Mouse (Mus musculus): ENCODE results near the gene Napsa. TPM values are rescaled to one million over a fixed set of nuclear protein-coding genes. Genes with fewer than 3 reads are reported as not detected.

Gene Napsa
- polyA plus RNA-seq, 1 experiment from 2014 or later: 0.88 TPM

DNA sequence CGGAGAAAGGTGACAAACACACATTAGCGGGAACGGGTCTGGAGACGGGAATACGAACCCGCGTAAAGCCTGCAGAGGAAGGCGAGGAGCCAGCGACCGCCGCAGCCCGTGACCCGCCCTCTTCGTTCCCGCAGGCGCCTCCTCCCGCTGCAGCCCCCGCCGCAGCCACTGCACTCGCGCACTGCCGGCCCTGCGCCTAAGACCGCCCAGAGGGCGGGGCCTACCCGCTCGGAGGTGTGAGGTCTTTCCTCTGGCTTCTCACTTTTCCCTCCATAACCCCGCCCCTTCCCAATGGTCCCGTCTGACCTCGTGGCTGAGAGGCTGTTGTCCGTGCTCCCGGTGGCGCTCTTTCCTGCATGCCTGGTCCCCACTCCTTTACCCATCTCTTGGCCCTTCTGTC is 17.0 kb downstream of the Napsa start:
- 0% methylated on average over 33 of the region's 33 CpGs for WGBS
- 0 out of 2 replicates have a peak, but pooled peaks have one; percentile 19 for ATAC-seq (replicated peaks; ENCODE audit: insufficient number of reproducible peaks, low FRiP score, low TSS enrichment, low read depth)
- Histone ChIP-seq H3K27ac (replicated peaks; ENCODE audit: low read depth, low read length) (no peak overlapping the region), H3K9ac (replicated peaks; ENCODE audit: low read length) (no peak overlapping the region; the same call in 1 of the 2 replicates), H3K9me3 (replicated peaks; ENCODE audit: control insufficient read depth, low read length) (no peaks in the 10 kb centered on the region), H3K4me3 (ENCODE audit: low read depth, low read length) (peak overlapping the region; percentile 31), H3K4me1 (ENCODE audit: control insufficient read depth, insufficient read depth, low read length) (peaks cover 4% of the 10 kb centered on the region), H3K4me2 (ENCODE audit: low read depth, low read length) (peak overlapping the region; percentile 62), H3K36me3 (replicated peaks; ENCODE audit: control insufficient read depth, insufficient read depth, low read depth, low read length) (no peaks in the 10 kb centered on the region), H3K27me3 (ENCODE audit: control insufficient read depth, insufficient read depth, low read length) (peaks cover 46% of the 10 kb centered on the region)
- DNase-seq (ENCODE audit: low spot score): peak; percentile 89

DNA sequence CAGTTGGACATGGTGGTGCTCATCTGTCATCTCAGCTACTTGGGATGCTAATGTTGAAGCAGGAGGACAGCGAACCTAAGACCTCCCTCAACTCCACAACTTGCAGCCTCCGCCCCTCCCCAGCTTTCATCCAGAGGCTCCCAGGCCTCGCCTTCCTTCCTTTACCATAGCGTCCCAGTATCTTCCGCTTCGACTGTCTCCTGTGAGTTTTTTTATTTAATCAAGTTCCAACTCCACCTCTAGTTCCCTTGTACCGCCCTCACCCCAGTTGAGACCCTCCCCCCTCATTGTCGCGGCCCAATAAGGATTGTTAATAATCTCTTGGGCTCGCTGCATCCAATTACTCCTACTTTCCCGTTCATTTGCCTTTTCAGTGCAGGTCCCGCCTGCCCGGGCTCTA is 17.8 kb downstream of the Napsa start:
- Histone ChIP-seq H3K9me3 (replicated peaks; ENCODE audit: control insufficient read depth, low read length) (no peaks in the 10 kb centered on the region), H3K9ac (replicated peaks; ENCODE audit: low read length) (no peak overlapping the region), H3K4me3 (ENCODE audit: low read depth, low read length) (peak overlapping the region; percentile 20), H3K36me3 (replicated peaks; ENCODE audit: control insufficient read depth, insufficient read depth, low read depth, low read length) (no peaks in the 10 kb centered on the region), H3K27ac (replicated peaks; ENCODE audit: low read depth, low read length) (no peak overlapping the region), H3K27me3 (ENCODE audit: control insufficient read depth, insufficient read depth, low read length) (peaks cover 46% of the 10 kb centered on the region), H3K4me1 (ENCODE audit: control insufficient read depth, insufficient read depth, low read length) (peaks cover 4% of the 10 kb centered on the region), H3K4me2 (ENCODE audit: low read depth, low read length) (peak overlapping the region; percentile 62)
- ATAC-seq (replicated peaks; ENCODE audit: insufficient number of reproducible peaks, low FRiP score, low TSS enrichment, low read depth) (no peak), DNase-seq (ENCODE audit: low spot score) (no peak)
- 2% methylated on average over 13 of the region's 13 CpGs for WGBS

DNA sequence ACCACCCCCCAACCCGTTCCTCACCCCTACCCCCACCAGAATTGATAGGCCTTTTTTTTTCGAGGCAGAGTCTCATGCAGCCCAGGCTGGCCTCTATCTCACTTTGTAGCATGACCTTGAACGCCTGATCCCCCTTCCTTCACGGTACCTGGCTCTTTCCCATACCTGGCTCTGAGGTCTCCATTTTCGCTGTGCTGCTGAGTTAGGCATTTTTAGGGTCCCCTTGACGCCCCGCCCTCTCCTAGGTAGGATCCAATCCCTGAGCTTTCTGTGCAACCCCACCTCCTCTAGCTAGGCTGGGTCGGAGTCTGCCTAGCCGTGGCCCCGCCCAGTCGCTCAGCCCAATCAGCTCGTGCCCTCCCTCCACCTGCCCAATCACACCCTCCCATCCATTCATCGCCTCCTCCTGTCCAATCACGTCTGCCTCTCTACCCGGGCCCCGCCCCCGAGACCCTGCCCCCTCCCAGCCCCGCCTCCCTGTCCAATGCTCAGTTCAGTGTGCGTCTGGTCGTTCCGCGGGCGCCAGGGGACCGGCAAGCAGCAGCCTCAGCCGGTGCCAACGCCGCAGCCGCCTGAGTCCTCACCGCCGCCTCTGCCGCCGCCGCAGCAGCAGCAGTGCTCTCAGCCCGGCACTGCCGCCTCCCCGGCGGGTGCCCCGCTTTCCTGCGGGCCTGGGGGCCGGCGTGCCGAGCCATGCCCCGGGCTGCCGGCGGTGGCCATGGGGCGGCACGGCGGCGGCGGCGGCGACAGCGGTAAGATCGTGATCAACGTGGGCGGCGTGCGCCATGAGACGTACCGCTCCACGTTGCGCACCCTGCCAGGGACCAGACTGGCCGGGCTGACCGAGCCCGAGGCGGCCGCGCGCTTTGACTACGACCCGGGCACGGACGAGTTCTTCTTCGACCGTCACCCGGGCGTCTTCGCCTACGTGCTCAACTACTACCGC is 18.5 kb downstream of the Napsa start, which contains the start of gene Kcnc3:
Kcnc3 (plus strand) TSS at position 263 of the 946 bp plus-strand sequence.
- Histone ChIP-seq H3K4me1 (ENCODE audit: control insufficient read depth, insufficient read depth, low read length) (peaks cover 4% of the 10 kb centered on the region), H3K4me2 (ENCODE audit: low read depth, low read length) (peak within 1 kb of the TSS; percentile 100), H3K27ac (replicated peaks; ENCODE audit: low read depth, low read length) (no peak within 1 kb of the TSS), H3K36me3 (replicated peaks; ENCODE audit: control insufficient read depth, insufficient read depth, low read depth, low read length) (no peaks in the 10 kb centered on the region), H3K27me3 (ENCODE audit: control insufficient read depth, insufficient read depth, low read length) (peaks cover 45% of the 10 kb centered on the region), H3K4me3 (ENCODE audit: low read depth, low read length) (peak within 1 kb of the TSS; percentile 52), H3K9me3 (replicated peaks; ENCODE audit: control insufficient read depth, low read length) (no peaks in the 10 kb centered on the region), H3K9ac (replicated peaks; ENCODE audit: low read length) (peak within 1 kb of the TSS; percentile 43)
- DNase-seq (ENCODE audit: low spot score) (peak; percentile 95), ATAC-seq (replicated peaks; ENCODE audit: insufficient number of reproducible peaks, low FRiP score, low TSS enrichment, low read depth) (peak; percentile 86)
- WGBS: under 1% methylated on average over 75 of the region's 80 CpGs

DNA sequence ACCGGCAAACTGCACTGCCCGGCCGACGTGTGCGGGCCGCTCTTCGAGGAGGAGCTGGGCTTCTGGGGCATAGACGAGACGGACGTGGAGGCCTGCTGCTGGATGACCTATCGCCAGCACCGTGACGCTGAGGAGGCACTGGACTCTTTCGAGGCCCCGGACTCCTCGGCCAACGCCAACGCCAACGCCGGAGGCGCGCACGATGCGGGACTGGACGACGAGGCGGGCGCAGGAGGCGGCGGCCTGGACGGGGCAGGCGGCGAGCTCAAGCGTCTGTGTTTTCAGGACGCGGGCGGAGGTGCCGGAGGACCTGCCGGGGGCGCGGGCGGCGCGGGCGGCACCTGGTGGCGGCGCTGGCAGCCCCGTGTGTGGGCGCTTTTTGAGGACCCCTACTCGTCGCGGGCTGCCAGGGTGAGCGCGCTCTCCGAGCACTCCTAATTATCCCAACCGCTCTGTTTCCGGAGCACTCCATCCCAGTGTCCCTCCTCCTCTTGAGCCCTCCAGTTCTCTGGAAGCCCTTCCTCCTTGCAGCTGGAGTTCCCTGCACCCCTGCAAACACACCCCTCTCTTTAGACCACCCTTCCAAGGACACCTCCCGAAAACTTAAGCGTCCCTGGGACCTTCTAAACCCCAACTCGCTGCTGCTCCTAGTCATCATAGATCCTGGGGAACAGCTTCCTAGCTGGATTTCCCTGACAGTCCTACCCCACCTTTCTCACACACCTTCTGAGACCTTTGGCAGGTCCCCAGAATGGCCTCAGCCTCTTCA is 19.4 kb downstream of the Napsa start:
- ATAC-seq (replicated peaks; ENCODE audit: insufficient number of reproducible peaks, low FRiP score, low TSS enrichment, low read depth): no peak

DNA sequence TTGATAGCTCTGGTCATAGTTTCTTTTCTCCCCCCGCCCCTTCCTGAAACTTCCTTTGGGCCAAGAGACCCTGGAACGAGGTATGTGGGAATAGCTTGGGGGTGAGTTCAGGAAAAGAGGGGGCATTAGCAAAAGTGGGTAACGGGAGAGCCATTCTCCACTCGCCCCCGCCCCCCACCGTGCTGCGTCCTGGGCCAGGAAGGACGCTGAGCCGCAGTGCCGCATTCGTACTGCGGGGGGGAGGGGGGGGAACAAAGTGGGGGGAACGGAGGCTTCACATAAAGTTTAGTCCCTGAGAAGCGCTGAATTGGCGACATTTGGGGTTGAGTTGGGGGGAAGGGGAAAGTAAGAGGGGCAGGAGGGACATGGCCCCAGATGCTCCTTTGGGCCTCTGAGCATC is 20.9 kb downstream of the Napsa start:
- H3K4me3 ChIP-seq (ENCODE audit: low read depth, low read length): no peak overlapping the region
- H3K27me3 ChIP-seq (ENCODE audit: control insufficient read depth, insufficient read depth, low read length): peaks cover 30% of the 10 kb centered on the region
- H3K4me1 ChIP-seq (ENCODE audit: control insufficient read depth, insufficient read depth, low read length): peaks cover 4% of the 10 kb centered on the region

More for the DNA sequence above, 19.4 kb downstream of the Napsa start:
- H3K27ac ChIP-seq (replicated peaks; ENCODE audit: low read depth, low read length): no peak overlapping the region
- H3K4me2 ChIP-seq (ENCODE audit: low read depth, low read length): peak overlapping the region; percentile 100
- peak overlapping the region; percentile 52 for H3K4me3 ChIP-seq (ENCODE audit: low read depth, low read length)
- no peak for DNase-seq (ENCODE audit: low spot score)
- no peaks in the 10 kb centered on the region for H3K36me3 ChIP-seq (replicated peaks; ENCODE audit: control insufficient read depth, insufficient read depth, low read depth, low read length)
- H3K9ac ChIP-seq (replicated peaks; ENCODE audit: low read length): peak overlapping the region; percentile 43
- H3K27me3 ChIP-seq (ENCODE audit: control insufficient read depth, insufficient read depth, low read length): peaks cover 43% of the 10 kb centered on the region
- under 1% methylated on average over 58 of the region's 60 CpGs for WGBS
- peaks cover 4% of the 10 kb centered on the region for H3K4me1 ChIP-seq (ENCODE audit: control insufficient read depth, insufficient read depth, low read length)
- H3K9me3 ChIP-seq (replicated peaks; ENCODE audit: control insufficient read depth, low read length): no peaks in the 10 kb centered on the region

DNA sequence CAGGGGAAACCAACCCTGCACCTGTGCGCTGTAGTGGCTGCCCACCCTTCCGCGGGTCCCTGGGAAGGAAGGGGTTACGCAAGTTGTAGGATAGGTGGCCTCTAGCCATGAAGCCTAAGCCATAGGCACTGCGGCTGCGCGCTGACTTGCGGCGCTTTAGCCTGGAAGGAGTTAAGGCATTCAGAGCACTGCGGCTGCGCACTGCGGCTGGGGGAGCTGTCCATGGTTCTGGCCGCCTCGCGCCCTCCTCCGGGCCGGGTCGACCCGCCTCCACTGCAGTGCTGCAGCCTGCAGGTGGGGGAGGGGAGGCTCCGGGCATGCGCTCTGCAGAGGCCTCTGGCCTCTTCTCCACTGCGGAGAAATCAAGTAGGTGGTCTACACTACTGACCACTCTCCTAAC is 21.6 kb downstream of the Napsa start:
- no peak overlapping the region for H3K4me3 ChIP-seq (ENCODE audit: low read depth, low read length)
- no peak overlapping the region for H3K4me2 ChIP-seq (ENCODE audit: low read depth, low read length)
- under 1% methylated on average over 22 of the region's 22 CpGs for WGBS
- DNase-seq (ENCODE audit: low spot score) (peak; percentile 92), ATAC-seq (replicated peaks; ENCODE audit: insufficient number of reproducible peaks, low FRiP score, low TSS enrichment, low read depth) (peak; percentile 35)
- H3K4me1 ChIP-seq (ENCODE audit: control insufficient read depth, insufficient read depth, low read length): peaks cover 4% of the 10 kb centered on the region
- H3K9me3 ChIP-seq (replicated peaks; ENCODE audit: control insufficient read depth, low read length): no peaks in the 10 kb centered on the region
- H3K36me3 ChIP-seq (replicated peaks; ENCODE audit: control insufficient read depth, insufficient read depth, low read depth, low read length): no peaks in the 10 kb centered on the region
- no peak overlapping the region for H3K27ac ChIP-seq (replicated peaks; ENCODE audit: low read depth, low read length)
- no peak overlapping the region for H3K9ac ChIP-seq (replicated peaks; ENCODE audit: low read length)
- H3K27me3 ChIP-seq (ENCODE audit: control insufficient read depth, insufficient read depth, low read length): peaks cover 24% of the 10 kb centered on the region

More for the DNA sequence above, 20.9 kb downstream of the Napsa start:
- DNase-seq (ENCODE audit: low spot score) (no peak), ATAC-seq (replicated peaks; ENCODE audit: insufficient number of reproducible peaks, low FRiP score, low TSS enrichment, low read depth) (no peak)
- 3% methylated on average over 9 of the region's 15 CpGs for WGBS
- no peaks in the 10 kb centered on the region for H3K36me3 ChIP-seq (replicated peaks; ENCODE audit: control insufficient read depth, insufficient read depth, low read depth, low read length)
- H3K9ac ChIP-seq (replicated peaks; ENCODE audit: low read length): no peak overlapping the region
- no peak overlapping the region for H3K27ac ChIP-seq (replicated peaks; ENCODE audit: low read depth, low read length)
- no peak overlapping the region for H3K4me2 ChIP-seq (ENCODE audit: low read depth, low read length)
- no peaks in the 10 kb centered on the region for H3K9me3 ChIP-seq (replicated peaks; ENCODE audit: control insufficient read depth, low read length)

DNA sequence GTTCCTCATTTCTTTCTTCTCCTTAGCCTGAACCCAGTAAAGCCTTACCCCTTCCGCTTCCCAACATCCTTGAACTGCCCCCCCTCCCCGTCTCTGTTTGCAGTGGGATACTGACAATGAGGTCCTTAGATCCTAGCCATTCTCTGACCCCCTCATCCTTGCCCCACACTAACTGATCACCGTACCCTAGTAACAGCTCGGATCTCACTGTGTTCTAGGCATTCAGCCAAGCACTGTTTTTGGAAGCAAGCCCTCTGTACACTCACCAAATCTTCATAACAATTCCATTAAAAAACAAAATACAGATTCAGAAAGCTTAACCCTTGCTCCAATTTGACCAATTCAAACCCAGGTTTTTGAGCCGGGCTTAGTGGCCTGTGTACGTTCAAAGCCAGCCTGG is 22.1 kb downstream of the Napsa start:
- Histone ChIP-seq H3K4me3 (ENCODE audit: low read depth, low read length) (no peak overlapping the region), H3K36me3 (replicated peaks; ENCODE audit: control insufficient read depth, insufficient read depth, low read depth, low read length) (no peaks in the 10 kb centered on the region), H3K27me3 (ENCODE audit: control insufficient read depth, insufficient read depth, low read length) (peaks cover 24% of the 10 kb centered on the region), H3K9me3 (replicated peaks; ENCODE audit: control insufficient read depth, low read length) (no peaks in the 10 kb centered on the region), H3K4me1 (ENCODE audit: control insufficient read depth, insufficient read depth, low read length) (peaks cover 4% of the 10 kb centered on the region), H3K9ac (replicated peaks; ENCODE audit: low read length) (no peak overlapping the region), H3K27ac (replicated peaks; ENCODE audit: low read depth, low read length) (no peak overlapping the region), H3K4me2 (ENCODE audit: low read depth, low read length) (no peak overlapping the region)
- 66% methylated on average over 6 of the region's 6 CpGs for WGBS
- ATAC-seq (replicated peaks; ENCODE audit: insufficient number of reproducible peaks, low FRiP score, low TSS enrichment, low read depth): no peak
- DNase-seq (ENCODE audit: low spot score): no peak
